Mouse (Mus musculus) ovary, postnatal 10 days (tissue): ENCODE measurements around the gene Kcnf1.

Source experiments
- DNase-seq: peaks from one replicate; pipeline ENCODE4 v3.0.0; 2022; ENCODE audit warnings: low spot score

Kcnf1 gene

DNA sequence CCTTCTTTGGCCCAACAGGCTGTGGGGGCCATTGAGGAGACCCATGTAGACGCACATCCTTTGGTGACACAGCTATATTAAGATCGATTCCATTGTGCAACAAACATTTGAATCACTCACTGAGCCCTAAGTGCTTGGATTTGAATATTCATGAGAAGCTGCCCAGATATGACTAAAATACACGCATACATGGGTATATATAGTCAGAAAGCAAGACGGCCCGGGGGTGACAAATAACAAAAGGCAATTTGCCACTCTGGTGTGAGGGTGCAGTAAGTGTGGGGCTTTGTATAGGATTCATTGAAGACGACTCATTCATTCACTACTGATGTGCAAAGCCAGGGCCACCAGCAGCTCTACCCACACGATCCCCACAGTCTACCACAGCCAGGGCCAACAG lies 17.1 kb downstream of the Kcnf1 start:
- no peak for DNase-seq

DNA sequence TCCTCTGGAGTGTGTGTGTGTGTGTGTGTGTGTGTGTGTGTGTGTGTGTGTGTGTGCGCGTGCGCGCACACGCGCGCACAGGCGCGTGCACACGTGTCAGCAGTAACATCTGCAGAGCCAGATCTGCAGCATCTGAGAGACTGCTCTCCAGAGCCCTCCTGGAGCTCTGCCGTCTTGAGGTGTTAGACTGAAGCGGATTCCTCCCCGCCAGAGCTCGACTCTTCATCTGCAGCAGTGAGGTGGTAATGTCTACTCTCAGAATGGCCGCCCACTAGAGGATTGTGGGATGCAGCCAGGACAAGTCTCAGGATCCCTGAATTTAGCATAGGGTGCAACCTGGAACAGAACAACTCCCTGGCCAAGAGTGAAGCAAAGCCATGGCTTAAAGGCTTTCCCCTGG lies 19.1 kb downstream of the Kcnf1 start:
- no peak for DNase-seq

DNA sequence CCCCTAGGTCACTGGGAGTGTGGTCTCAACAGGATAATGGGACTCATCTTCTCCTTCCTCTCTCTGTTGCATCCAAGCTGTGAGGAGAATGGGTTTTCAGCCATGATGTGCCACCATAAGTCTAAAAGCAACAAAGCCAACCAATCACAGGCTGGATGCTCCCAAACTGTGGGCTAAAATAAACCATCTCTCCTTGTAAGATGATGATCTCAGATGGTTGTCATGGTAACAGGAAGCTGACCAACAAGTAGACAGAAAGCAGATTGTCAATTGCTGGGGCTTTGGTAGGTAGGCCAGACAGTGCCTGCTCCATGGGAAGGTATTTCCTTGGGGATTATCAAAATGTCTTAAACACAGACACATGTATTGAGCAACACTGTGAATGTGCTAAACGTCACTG lies 20.9 kb downstream of the Kcnf1 start:
- no peak for DNase-seq

DNA sequence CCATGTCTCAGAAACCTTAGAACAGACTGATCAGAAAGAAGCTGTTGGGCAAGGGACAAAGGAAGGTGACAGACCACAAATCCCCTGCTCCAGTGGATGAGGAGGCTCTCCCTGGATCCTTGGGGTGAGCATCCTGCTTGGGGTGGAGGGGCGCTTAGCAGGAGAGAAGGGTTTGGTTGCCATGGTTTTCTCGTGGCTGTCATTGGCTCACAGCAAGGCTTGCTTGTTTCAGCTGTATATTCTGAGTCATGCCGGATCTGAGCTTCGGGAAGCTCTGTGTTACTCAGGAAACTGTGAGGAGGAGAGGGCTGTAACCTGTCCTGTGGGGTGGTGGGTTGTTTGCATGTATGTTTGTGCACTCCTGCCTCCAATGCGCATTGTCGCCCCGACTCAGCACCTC lies 23.8 kb downstream of the Kcnf1 start:
- DNase-seq = no peak

DNA sequence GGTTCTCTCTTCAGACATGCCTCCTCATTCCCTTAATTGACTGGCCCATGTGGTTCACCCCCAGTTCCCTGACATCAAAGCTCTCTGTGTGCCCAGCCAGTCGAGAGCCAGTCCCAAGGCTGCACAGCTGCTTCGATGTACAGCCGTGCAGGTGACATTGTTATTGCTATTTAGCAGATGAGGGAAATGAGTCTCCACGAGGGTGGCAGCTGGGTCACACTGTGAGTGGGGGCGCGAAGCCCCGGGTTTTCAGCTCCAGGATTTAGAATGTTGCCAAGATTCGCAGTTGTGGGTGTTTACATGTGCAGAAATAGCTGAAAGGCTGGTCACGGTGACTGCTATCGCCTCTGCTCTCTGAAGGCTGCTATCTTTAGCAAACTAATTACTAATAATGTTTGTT lies 27.8 kb downstream of the Kcnf1 start:
- no peak for DNase-seq

DNA sequence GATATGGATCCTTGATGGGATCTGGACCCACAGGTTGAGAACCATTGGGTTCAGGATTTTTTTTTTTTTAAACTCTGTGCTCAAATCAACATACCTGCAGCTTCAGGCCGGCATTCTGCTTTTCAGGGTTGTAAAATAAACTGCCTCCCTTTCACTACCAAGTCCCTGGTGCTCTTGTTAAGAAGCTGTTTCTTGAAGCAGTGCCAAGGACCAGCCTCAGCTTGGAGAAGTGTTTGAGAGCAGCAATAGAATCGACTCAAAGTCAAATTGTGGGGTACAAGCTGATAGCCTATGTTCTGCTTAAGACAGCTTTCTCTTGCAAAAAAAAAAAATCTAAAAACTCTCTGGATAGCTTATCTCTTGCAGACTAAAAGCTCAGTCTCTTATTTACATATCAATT lies 34.9 kb downstream of the Kcnf1 start:
- no peak for DNase-seq

DNA sequence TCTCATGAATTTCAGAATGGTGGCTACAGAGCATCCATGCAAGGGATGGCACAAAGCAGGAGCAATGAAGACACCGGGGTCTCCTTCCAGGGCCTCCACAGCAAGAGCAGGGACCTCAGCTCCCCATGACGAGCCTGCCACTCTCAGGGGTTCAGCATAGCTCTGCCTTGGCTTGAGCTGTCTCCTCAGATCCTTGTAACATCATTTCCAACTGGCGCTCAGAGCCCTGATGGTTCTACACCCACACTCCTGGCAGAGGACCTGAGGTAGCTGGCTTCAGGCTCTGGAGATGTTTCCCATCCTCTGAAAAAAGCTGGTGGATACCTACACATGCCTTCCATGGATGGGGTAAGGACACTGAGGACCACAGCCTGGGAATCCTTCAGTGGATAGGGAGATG lies 36.3 kb downstream of the Kcnf1 start:
- no peak for DNase-seq

DNA sequence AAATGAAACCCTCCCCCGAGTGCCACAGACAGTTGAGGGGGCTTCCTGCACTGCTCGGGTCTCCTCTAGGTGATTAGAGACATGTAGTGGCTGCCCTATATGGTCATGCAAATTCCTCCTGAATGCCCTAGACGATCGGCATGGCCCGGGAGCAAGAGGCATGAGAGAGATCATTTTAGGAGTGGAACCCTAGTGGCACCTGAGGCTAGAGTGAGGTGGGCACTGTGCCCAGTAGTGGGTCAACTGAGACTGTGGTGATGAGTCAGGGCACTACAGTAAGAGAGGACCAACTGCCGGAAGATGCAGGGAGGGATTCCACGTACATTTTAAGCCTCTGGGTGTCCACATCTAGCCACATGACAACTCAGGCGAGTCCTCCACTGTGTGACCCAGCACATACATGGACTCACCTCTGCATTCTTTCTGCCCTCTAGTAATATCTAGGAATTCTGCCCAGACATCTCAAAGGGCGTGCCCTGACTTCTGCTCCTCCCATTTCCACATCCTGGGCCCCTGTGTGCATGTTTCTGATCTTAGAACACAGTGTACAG lies 42.1 kb downstream of the Kcnf1 start:
- DNase-seq = no peak

DNA sequence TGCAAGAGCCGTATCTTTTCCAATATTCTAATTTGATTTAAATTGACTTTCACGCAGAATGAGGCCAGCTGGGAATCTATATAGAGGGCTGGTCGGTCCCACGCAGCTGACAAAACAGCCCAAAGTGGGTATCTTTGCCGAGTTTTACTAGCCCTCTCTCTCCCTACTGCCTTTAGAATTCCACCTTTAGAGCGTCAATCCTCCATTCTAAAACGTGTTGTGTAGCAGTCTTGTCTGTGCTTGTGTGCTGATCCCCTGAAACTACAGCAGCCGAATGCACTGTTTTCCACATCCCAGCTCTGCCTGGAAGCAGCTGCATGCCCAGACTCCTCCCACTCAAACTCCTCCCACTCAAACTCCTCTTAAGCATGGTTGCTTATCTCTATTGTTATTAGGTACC lies 44.4 kb downstream of the Kcnf1 start:
- DNase-seq = no peak

DNA sequence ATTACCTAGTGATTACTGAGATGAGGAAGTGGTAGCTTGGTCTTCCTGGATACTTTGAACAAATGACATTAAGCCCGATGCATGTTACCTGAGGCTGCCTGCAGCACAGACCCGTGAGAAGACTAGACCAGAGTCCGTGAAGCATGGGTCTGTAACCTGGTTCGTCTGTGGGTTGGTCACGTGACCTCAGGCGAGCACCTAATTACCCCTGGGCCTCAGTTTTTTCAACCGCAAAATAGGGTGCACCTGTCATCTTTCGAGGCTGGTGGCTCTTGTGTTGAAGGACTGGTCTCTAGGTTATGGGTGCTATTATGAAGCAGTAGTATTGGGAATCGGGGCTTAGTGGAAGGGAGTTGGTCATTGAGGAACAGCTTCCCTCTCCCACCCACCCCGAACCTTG lies 45.1 kb downstream of the Kcnf1 start:
- no peak for DNase-seq

DNA sequence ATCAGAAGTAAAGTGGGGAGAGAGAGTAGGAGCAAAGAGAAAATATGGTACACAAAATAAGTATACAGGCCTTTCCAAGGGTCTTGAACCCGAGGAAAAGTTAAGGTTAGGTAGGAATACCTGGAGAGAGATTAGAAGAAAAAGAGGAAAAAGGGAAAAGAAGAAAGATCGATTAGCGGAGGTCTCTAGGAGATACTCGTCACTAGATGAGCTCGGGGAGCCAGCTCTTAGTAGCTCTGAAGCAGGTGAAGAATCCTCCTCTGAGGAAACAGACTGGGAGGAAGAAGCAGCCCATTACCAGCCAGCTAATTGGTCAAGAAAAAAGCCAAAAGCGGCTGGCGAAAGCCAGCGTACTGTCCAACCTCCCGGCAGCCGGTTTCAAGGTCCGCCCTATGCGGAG lies 53.8 kb downstream of the Kcnf1 start:
- DNase-seq = peak; percentile 15
